Mouse (Mus musculus): ENCODE results near the gene Mlec. TPM values are rescaled to one million over a fixed set of nuclear protein-coding genes. Genes with fewer than 3 reads are reported as not detected.

Gene Mlec
- total and polyA plus RNA-seq, 2 experiments from 2014 or later = 21.1 to 68.4 TPM

DNA sequence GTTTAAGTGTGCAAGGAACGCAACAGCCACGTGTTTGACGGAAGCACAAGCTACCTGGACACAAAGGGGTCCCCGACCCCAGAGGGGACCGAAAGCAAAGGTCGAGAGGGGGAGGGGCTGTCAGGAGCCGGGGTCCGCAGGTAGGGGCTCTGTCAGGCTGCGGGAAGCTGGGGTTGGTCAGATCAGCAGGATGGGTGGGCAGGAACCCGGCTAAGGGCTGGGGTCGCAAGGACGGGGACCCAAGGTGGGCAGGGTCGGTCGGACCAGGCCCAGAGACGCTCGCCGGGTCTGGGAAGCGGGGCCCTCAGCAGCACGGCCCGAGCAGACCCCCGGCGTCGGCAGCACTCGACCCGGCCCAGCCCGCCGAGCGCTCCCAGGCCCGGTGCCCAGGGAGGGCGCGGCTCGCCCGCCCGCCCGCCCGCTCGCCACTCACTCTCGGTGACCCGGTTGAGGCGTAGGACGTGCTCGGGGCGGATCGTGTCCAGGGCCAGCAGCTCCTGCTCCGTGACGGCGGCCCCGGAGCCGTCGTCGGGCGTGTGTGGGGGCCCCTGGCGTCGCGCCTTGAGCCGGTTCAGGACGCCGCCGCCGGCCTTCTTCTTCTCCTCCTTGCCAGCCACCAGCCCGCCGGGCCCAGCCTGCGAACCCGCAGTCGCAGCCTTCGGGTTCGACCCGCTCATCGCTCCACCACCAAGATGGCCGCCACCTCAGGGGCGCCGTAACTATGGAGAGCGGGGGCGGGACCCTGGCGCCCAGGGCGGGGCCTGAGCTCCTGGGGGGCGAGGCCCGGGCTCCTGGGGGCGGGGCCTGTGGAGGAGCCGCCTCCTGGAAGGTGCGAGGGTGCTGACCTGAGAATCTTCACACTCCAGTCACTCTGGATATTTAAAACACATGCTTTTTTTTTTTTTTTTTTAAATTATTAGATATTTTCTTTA lies 23.5 kb downstream of the Mlec start, which contains the start of gene Unc119b:
TSS of gene Unc119b (minus strand) at position 742 of the 932 bp plus-strand sequence.
- H3K9me3 ChIP-seq (replicated peaks; ENCODE audit: control insufficient read depth, low read length) = no peaks in the 10 kb centered on the region
- H3K36me3 ChIP-seq (replicated peaks; ENCODE audit: control insufficient read depth, insufficient read depth, low read length) = peaks cover 11% of the 10 kb centered on the region
- under 1% methylated on average over 41 of the region's 81 CpGs for WGBS
- H3K4me1 ChIP-seq (ENCODE audit: control insufficient read depth, insufficient read depth) = peaks cover 18% of the 10 kb centered on the region; the same call in 1 of the 2 replicates
- H3K27ac ChIP-seq (ENCODE audit: low read depth) = peak within 1 kb of the TSS; percentile 43; the same call in 1 of the 2 replicates
- H3K4me3 ChIP-seq (ENCODE audit: low read depth, low read length) = peak within 1 kb of the TSS; percentile 96
- peak within 1 kb of the TSS; percentile 100 for H3K4me2 ChIP-seq (ENCODE audit: low read depth, low read length)
- H3K27me3 ChIP-seq (ENCODE audit: control insufficient read depth, insufficient read depth, low read length) = 0 out of 2 replicates have a peak, but pooled peaks cover 3% of the 10 kb centered on the region
- ATAC-seq (ENCODE audit: insufficient read depth, low read depth) (peak; percentile 98), DNase-seq (ENCODE audit: low spot score) (peak; percentile 76)
- TF ChIP-seq CTCF (IDR thresholded peaks at IDR 0.05; ENCODE audit: low read depth) = no peak
- TF ChIP-seq EP300 (IDR thresholded peaks at IDR 0.05; ENCODE audit: low read depth) = no peak
- peak within 1 kb of the TSS; percentile 77 for H3K9ac ChIP-seq (replicated peaks; ENCODE audit: low read depth, low read length)

DNA sequence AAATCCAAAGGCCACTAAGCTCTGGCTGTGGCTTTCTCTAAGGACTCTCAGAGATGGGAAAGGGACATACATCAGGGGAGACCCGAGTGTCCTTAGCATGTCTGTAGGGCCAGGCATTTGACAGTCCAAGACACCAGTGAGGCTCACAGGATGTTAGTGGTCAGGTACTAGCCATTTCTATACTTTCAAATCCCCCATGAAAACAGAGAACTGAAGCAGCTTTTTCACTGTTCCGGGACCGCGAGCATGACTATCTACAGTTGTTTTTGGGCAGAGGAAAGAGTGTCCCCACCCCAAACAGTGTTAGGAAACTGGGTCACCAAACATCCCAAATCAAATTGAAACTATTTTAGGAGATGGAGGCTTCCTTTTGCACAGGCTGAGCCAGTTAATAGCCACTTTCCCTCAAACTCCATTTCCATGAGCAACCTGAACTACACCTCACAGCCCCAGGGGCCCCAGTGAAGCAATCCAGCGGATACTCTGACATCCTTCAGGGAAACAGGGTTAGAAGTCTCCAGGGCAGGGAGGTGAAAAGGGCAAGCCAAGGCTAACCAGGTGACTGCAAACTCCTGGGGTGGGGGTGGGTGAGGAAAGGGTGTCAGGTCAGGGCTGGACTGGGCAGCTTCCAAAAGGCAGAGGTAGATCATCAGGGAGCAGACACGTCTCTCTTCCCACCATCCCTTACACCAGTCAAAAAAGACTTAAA lies 24.5 kb downstream of the Mlec start:
- ATAC-seq (ENCODE audit: insufficient read depth, low read depth) = no peak
- Histone ChIP-seq H3K4me1 (ENCODE audit: control insufficient read depth, insufficient read depth) (peaks cover 18% of the 10 kb centered on the region; the same call in 1 of the 2 replicates), H3K4me3 (ENCODE audit: low read depth, low read length) (peak overlapping the region; percentile 96), H3K36me3 (replicated peaks; ENCODE audit: control insufficient read depth, insufficient read depth, low read length) (peaks cover 20% of the 10 kb centered on the region), H3K27me3 (ENCODE audit: control insufficient read depth, insufficient read depth, low read length) (0 out of 2 replicates have a peak, but pooled peaks cover 3% of the 10 kb centered on the region), H3K27ac (ENCODE audit: low read depth) (no peak overlapping the region), H3K4me2 (ENCODE audit: low read depth, low read length) (peak overlapping the region; percentile 100), H3K9ac (replicated peaks; ENCODE audit: low read depth, low read length) (peak overlapping the region; percentile 77; the same call in 1 of the 2 replicates), H3K9me3 (replicated peaks; ENCODE audit: control insufficient read depth, low read length) (no peaks in the 10 kb centered on the region)
- TF ChIP-seq EP300 (IDR thresholded peaks at IDR 0.05; ENCODE audit: low read depth) = no peak
- TF ChIP-seq CTCF (IDR thresholded peaks at IDR 0.05; ENCODE audit: low read depth) = no peak
- DNase-seq (ENCODE audit: low spot score) = no peak
- WGBS = 70% methylated on average over 6 of the region's 6 CpGs

DNA sequence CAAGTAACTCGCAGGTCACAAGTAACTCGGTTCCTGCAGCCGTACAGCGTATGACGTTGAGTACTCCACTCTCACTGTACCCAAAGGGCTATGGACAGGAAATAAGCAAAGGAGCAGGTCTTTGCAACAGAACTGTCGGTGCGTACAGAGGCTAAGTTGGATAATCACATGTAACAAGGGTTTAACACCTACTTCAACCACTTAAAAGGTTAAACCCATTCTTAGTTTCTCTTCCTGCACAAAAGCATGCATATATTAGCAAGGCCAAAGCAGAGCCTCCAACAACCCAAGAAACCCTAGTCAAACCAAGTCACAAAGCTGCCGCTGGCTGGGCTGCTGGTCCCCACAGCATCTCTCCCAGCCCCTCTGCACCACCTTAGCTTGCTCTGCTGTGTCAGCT lies 25.5 kb downstream of the Mlec start:
- 83% methylated on average over 8 of the region's 8 CpGs for WGBS
- no peak for DNase-seq (ENCODE audit: low spot score)

DNA sequence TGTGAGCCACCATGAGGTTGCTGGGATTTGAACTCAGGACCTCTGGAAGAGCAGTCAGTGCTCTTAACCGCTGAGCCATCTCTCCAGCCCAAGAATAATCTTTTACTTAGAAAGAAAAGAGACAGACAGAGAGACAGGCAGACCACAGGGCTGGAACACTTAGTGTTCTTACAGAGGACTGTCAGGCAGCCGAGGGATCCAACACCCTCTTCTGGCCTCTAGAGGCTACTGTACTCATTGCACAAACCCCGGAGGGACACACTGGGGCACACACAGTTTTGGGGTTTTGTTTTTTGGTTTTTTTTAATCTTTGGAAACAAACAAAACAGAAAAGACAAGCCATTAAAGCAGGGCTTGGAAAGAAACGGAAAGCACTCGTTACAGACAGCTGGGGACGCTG lies 28.7 kb downstream of the Mlec start:
- Histone ChIP-seq H3K4me1 (ENCODE audit: control insufficient read depth, insufficient read depth) (peaks cover 18% of the 10 kb centered on the region; the same call in 1 of the 2 replicates), H3K9me3 (replicated peaks; ENCODE audit: control insufficient read depth, low read length) (no peaks in the 10 kb centered on the region), H3K27me3 (ENCODE audit: control insufficient read depth, insufficient read depth, low read length) (no peaks in the 10 kb centered on the region), H3K4me2 (ENCODE audit: low read depth, low read length) (no peak overlapping the region), H3K9ac (replicated peaks; ENCODE audit: low read depth, low read length) (no peak overlapping the region), H3K27ac (ENCODE audit: low read depth) (no peak overlapping the region), H3K36me3 (replicated peaks; ENCODE audit: control insufficient read depth, insufficient read depth, low read length) (peaks cover 45% of the 10 kb centered on the region), H3K4me3 (ENCODE audit: low read depth, low read length) (no peak overlapping the region)
- WGBS = 83% methylated on average over 6 of the region's 6 CpGs
- TF ChIP-seq EP300 (IDR thresholded peaks at IDR 0.05; ENCODE audit: low read depth) (no peak), CTCF (IDR thresholded peaks at IDR 0.05; ENCODE audit: low read depth) (no peak)
- ATAC-seq (ENCODE audit: insufficient read depth, low read depth) (no peak), DNase-seq (ENCODE audit: low spot score) (no peak)

More for the DNA sequence above, 25.5 kb downstream of the Mlec start:
- no peaks in the 10 kb centered on the region for H3K9me3 ChIP-seq (replicated peaks; ENCODE audit: control insufficient read depth, low read length)
- no peak overlapping the region for H3K4me2 ChIP-seq (ENCODE audit: low read depth, low read length)
- no peak for ATAC-seq (ENCODE audit: insufficient read depth, low read depth)
- no peaks in the 10 kb centered on the region for H3K27me3 ChIP-seq (ENCODE audit: control insufficient read depth, insufficient read depth, low read length)
- TF ChIP-seq EP300 (IDR thresholded peaks at IDR 0.05; ENCODE audit: low read depth) = no peak
- TF ChIP-seq CTCF (IDR thresholded peaks at IDR 0.05; ENCODE audit: low read depth) = no peak
- H3K9ac ChIP-seq (replicated peaks; ENCODE audit: low read depth, low read length) = no peak overlapping the region
- no peak overlapping the region for H3K4me3 ChIP-seq (ENCODE audit: low read depth, low read length)
- H3K4me1 ChIP-seq (ENCODE audit: control insufficient read depth, insufficient read depth) = peaks cover 18% of the 10 kb centered on the region; the same call in 1 of the 2 replicates
- H3K36me3 ChIP-seq (replicated peaks; ENCODE audit: control insufficient read depth, insufficient read depth, low read length) = peaks cover 30% of the 10 kb centered on the region
- H3K27ac ChIP-seq (ENCODE audit: low read depth) = no peak overlapping the region

DNA sequence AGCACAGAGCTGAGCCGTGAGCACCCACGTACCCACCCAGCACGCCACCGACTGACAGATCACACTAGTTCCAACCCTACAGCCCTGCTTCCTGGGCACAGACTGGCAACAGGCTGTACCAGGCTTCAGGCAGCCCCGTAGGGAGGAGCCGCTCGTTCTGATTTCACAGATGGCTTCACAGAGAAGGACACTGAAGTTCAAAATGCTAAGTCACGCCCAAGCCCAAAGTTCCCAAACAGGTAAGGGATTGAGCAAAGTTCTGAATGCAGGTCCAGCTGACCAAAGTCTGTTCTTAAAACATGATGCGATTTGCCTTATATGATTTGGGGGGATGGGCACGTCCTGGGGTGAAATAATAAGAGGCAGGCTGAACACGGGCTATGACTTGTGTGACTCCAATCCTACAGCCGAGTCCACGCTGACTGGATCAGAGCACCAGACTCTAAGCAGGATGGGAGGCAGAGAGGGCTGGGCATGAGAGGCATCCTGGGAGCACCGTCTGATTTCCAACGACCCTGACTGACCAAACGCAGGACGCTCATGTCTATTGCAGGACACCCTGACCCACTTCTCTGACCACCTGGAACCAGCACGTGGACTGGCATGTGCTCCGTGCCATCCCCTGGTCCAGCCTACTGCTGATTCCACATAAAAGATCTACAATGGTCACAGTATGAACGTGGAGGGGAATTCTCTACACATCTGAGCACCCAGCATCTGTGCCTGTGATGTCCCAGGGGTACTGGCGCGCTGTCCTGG lies 30.4 kb downstream of the Mlec start:
- no peak overlapping the region for H3K4me3 ChIP-seq (ENCODE audit: low read depth, low read length)
- no peak overlapping the region for H3K27ac ChIP-seq (ENCODE audit: low read depth)
- H3K27me3 ChIP-seq (ENCODE audit: control insufficient read depth, insufficient read depth, low read length) = no peaks in the 10 kb centered on the region
- ATAC-seq (ENCODE audit: insufficient read depth, low read depth) = no peak
- 88% methylated on average over 22 of the region's 22 CpGs for WGBS
- H3K36me3 ChIP-seq (replicated peaks; ENCODE audit: control insufficient read depth, insufficient read depth, low read length) = peaks cover 53% of the 10 kb centered on the region
- 0 out of 2 replicates have a peak, but pooled peaks cover 1% of the 10 kb centered on the region for H3K4me1 ChIP-seq (ENCODE audit: control insufficient read depth, insufficient read depth)
- DNase-seq (ENCODE audit: low spot score) = no peak
- H3K9ac ChIP-seq (replicated peaks; ENCODE audit: low read depth, low read length) = no peak overlapping the region
- H3K4me2 ChIP-seq (ENCODE audit: low read depth, low read length) = no peak overlapping the region
- TF ChIP-seq EP300 (IDR thresholded peaks at IDR 0.05; ENCODE audit: low read depth) = no peak
- no peak for TF ChIP-seq CTCF (IDR thresholded peaks at IDR 0.05; ENCODE audit: low read depth)
- no peaks in the 10 kb centered on the region for H3K9me3 ChIP-seq (replicated peaks; ENCODE audit: control insufficient read depth, low read length)
